Mouse (Mus musculus): ENCODE results near the gene Car5a. TPM values are rescaled to one million over a fixed set of nuclear protein-coding genes. Genes with fewer than 3 reads are reported as not detected.

Gene Car5a
- total and polyA plus RNA-seq, 3 experiments: 0.08 TPM; not detected in 2

- H3K36me3 ChIP-seq (ENCODE audit: control insufficient read depth in 1 of 2, insufficient read depth in 2 of 2, low read length in 2 of 2): peaks cover 6 to 41% of the 10 kb centered on the region in 2 experiments
- DNase-seq (ENCODE audit: low read depth, low spot score): no peak
- peak overlapping the region; percentile 93 to 96 for H3K4me3 ChIP-seq (ENCODE audit: control insufficient read depth in 1 of 2, insufficient read depth in 1 of 2, low read depth in 2 of 2, low read length in 2 of 2)
- H3K27me3 ChIP-seq (ENCODE audit: control insufficient read depth in 1 of 2, insufficient read depth in 2 of 2, low read length in 2 of 2): no peaks in the 10 kb centered on the region
- peak overlapping the region; percentile 93 for H3K9ac ChIP-seq (ENCODE audit: control insufficient read depth, low read depth, low read length, poor library complexity, severe bottlenecking)
- TF ChIP-seq ETS1 (IDR thresholded peaks at IDR 0.05; ENCODE audit: low read depth, low read length) (no peak), GABPA (IDR thresholded peaks at IDR 0.05; ENCODE audit: low read depth, low read length) (no peak), JUND (IDR thresholded peaks at IDR 0.05; ENCODE audit: low read depth, low read length) (no peak), CTCF (IDR thresholded peaks at IDR 0.05 in 2 of 3, conservative IDR thresholded peaks at IDR 0.05 in 1 of 3; ENCODE audit: control insufficient read depth in 1 of 3, insufficient read depth in 1 of 3, low read depth in 2 of 3, low read length in 3 of 3, poor library complexity in 1 of 3, severe bottlenecking in 1 of 3) (no peak), SIN3A (IDR thresholded peaks at IDR 0.05; ENCODE audit: low read length) (0 out of 2 replicates have a peak, but pooled peaks have one; percentile 27), ZNF384 (IDR thresholded peaks at IDR 0.05; ENCODE audit: low read depth, low read length) (no peak), ZMIZ1 (IDR thresholded peaks at IDR 0.05; ENCODE audit: low read depth, low read length) (no peak), MXI1 (IDR thresholded peaks at IDR 0.05; ENCODE audit: low read depth, low read length) (no peak; the same call in 1 of the 2 replicates), SMC3 (IDR thresholded peaks at IDR 0.05; ENCODE audit: low read depth, low read length) (no peak), POLR2AphosphoS5 (IDR thresholded peaks at IDR 0.05; ENCODE audit: borderline replicate concordance, low read depth, low read length) (no peak), EP300 (IDR thresholded peaks at IDR 0.05; ENCODE audit: low read depth in 1 of 2, low read length in 2 of 2) (no peak), MYC (IDR thresholded peaks at IDR 0.05; ENCODE audit: low read depth, low read length) (no peak), USF1 (IDR thresholded peaks at IDR 0.05; ENCODE audit: low read depth, low read length) (no peak), MAFK (IDR thresholded peaks at IDR 0.05; ENCODE audit: borderline replicate concordance, low read depth, low read length) (no peak), GATA1 (IDR thresholded peaks at IDR 0.05; ENCODE audit: low read depth, low read length) (no peak), ZKSCAN1 (IDR thresholded peaks at IDR 0.05; ENCODE audit: low read depth, low read length) (no peak), MEF2A (IDR thresholded peaks at IDR 0.05; ENCODE audit: extremely low read depth, insufficient replicate concordance, low read depth, low read length, poor library complexity, severe bottlenecking) (no peak), CHD1 (IDR thresholded peaks at IDR 0.05; ENCODE audit: low read depth, low read length) (peak; percentile 56; the same call in 1 of the 2 replicates)
- no peak overlapping the region for H3K27ac ChIP-seq (ENCODE audit: control insufficient read depth, low read depth, low read length)
- H3K9me3 ChIP-seq (replicated peaks; ENCODE audit: insufficient read depth, low read length): no peaks in the 10 kb centered on the region
- peaks cover 9 to 47% of the 10 kb centered on the region in 2 experiments for H3K4me1 ChIP-seq (ENCODE audit: control insufficient read depth in 1 of 2, insufficient read depth in 2 of 2, low read length in 2 of 2)
- peaks cover 74% of the 10 kb centered on the region for H3K79me2 ChIP-seq (ENCODE audit: control insufficient read depth, insufficient read depth, low read length, poor library complexity)
These were observed 39.7 kb downstream of the Car5a start for GRCm38 (mm10) chr8:121904999-121905398.

- Histone ChIP-seq H3K27ac (ENCODE audit: control insufficient read depth, low read depth, low read length) (no peak overlapping the region), H3K4me3 (ENCODE audit: control insufficient read depth in 1 of 2, insufficient read depth in 1 of 2, low read depth in 2 of 2, low read length in 2 of 2) (peak overlapping the region; percentile 93 to 96), H3K9me3 (replicated peaks; ENCODE audit: insufficient read depth, low read length) (no peaks in the 10 kb centered on the region), H3K79me2 (ENCODE audit: control insufficient read depth, insufficient read depth, low read length, poor library complexity) (peaks cover 85% of the 10 kb centered on the region), H3K27me3 (ENCODE audit: control insufficient read depth in 1 of 2, insufficient read depth in 2 of 2, low read length in 2 of 2) (no peaks in the 10 kb centered on the region), H3K36me3 (ENCODE audit: control insufficient read depth in 1 of 2, insufficient read depth in 2 of 2, low read length in 2 of 2) (peaks cover 9 to 47% of the 10 kb centered on the region in 2 experiments), H3K9ac (ENCODE audit: control insufficient read depth, low read depth, low read length, poor library complexity, severe bottlenecking) (peak overlapping the region; percentile 93), H3K4me1 (ENCODE audit: control insufficient read depth in 1 of 2, insufficient read depth in 2 of 2, low read length in 2 of 2) (peaks cover 12 to 51% of the 10 kb centered on the region in 2 experiments)
- DNase-seq (ENCODE audit: low read depth, low spot score): no peak
- TF ChIP-seq MXI1 (IDR thresholded peaks at IDR 0.05; ENCODE audit: low read depth, low read length) (peak; percentile 60; the same call in 1 of the 2 replicates), CTCF (IDR thresholded peaks at IDR 0.05 in 2 of 3, conservative IDR thresholded peaks at IDR 0.05 in 1 of 3; ENCODE audit: control insufficient read depth in 1 of 3, insufficient read depth in 1 of 3, low read depth in 2 of 3, low read length in 3 of 3, poor library complexity in 1 of 3, severe bottlenecking in 1 of 3) (peak in 2 of 3 experiments; percentile 36 to 55; a peak in 5 of 6 replicates), MAZ (IDR thresholded peaks at IDR 0.05; ENCODE audit: low read depth, low read length) (no peak), SMC3 (IDR thresholded peaks at IDR 0.05; ENCODE audit: low read depth, low read length) (0 out of 2 replicates have a peak, but pooled peaks have one; percentile 1), RCOR1 (IDR thresholded peaks at IDR 0.05; ENCODE audit: low read depth, low read length) (peak; percentile 96)
These were observed 40.7 kb downstream of the Car5a start for GRCm38 (mm10) chr8:121903977-121904376.
